ENCODE assay signal across 11 mouse cellular contexts in genomic region chr5:126201535-126201934, GRCm38 (mm10).
DNase-seq lines count a peak whose midpoint lies in the region; ATAC-seq and TF ChIP-seq lines count a peak whose summit lies in the region.
"Had no signal": no experiment of that assay in that cellular context is flagged by ENCODE, and none has a peak within 500 bp of the region (broad histone marks: within the 10 kb centered on the region; RNA-seq: fewer than 3 reads in every experiment).

No protein-coding gene starts in this region.

- TF ChIP-seq CTCF in ES-Bruce4 (IDR thresholded peaks at IDR 0.05; ENCODE audit: low read depth, low read length), result peak; percentile 44
- TF ChIP-seq CTCF in hindbrain, postnatal 0 days (IDR thresholded peaks at IDR 0.05; ENCODE audit: low read depth), result peak; percentile 65

- TF ChIP-seq POLR2A in ES-Bruce4 (IDR thresholded peaks at IDR 0.05; ENCODE audit: insufficient read depth, low read length), result no peak

- no peak for ATAC-seq in intestine, embryonic 14.5 days (replicated peaks; ENCODE audit: low FRiP score, low TSS enrichment, low read depth)
- ATAC-seq in intestine, embryonic 15.5 days, result no peak
- no peak for ATAC-seq in hindbrain, postnatal 0 days

- H3K9ac ChIP-seq in intestine, embryonic 14.5 days (ENCODE audit: low read length), result no peak overlapping the region
- H3K9ac ChIP-seq in intestine, embryonic 15.5 days, result no peak overlapping the region
- no peak overlapping the region for H3K9ac ChIP-seq in ES-Bruce4 (ENCODE audit: low read depth, poor library complexity, severe bottlenecking)
- no peak overlapping the region for H3K9ac ChIP-seq in hindbrain, postnatal 0 days (replicated peaks; ENCODE audit: low read length)
- H3K9ac ChIP-seq: limb, embryonic 13.5 days had no signal

- no peak for TF ChIP-seq EP300 in ES-Bruce4 (IDR thresholded peaks at IDR 0.05; ENCODE audit: insufficient read depth, low read depth, low read length)

- 17% methylated on average over 4 of the region's 4 CpGs for WGBS in intestine, embryonic 14.5 days
- WGBS in intestine, embryonic 15.5 days, result 28% methylated on average over 4 of the region's 4 CpGs
- WGBS in hindbrain, postnatal 0 days, result 32% methylated on average over 4 of the region's 4 CpGs

- peak; percentile 51 for DNase-seq in intestine, embryonic 14.5 days (ENCODE audit: low spot score)
- peak; percentile 66 for DNase-seq in R1 (ENCODE audit: low read depth, low spot score)
- peak; percentile 53 for DNase-seq in hindbrain, postnatal 0 days (ENCODE audit: low spot score)
- DNase-seq in lung, postnatal 10 days, result no peak
- DNase-seq in natural killer cell, adult 2 months (ENCODE audit: low spot score in 2 of 2), result no peak
- DNase-seq in layer of hippocampus, postnatal 36 days, result no peak
- DNase-seq: kidney, adult 8-10 months had no signal

- no peak overlapping the region for H3K4me2 ChIP-seq in intestine, embryonic 14.5 days (ENCODE audit: low read length)
- H3K4me2 ChIP-seq in intestine, embryonic 15.5 days (replicated peaks), result no peak overlapping the region
- no peak overlapping the region for H3K4me2 ChIP-seq in hindbrain, postnatal 0 days (ENCODE audit: low read depth, low read length)
- H3K4me2 ChIP-seq: limb, embryonic 13.5 days had no signal

- no peak overlapping the region for H3K4me3 ChIP-seq in intestine, embryonic 14.5 days (ENCODE audit: low read depth, low read length)
- H3K4me3 ChIP-seq in intestine, embryonic 15.5 days (replicated peaks), result no peak overlapping the region
- no peak overlapping the region for H3K4me3 ChIP-seq in ES-Bruce4 (ENCODE audit: low read depth, low read length)
- no peak overlapping the region for H3K4me3 ChIP-seq in hindbrain, postnatal 0 days (ENCODE audit: low read length)
- H3K4me3 ChIP-seq: limb, embryonic 13.5 days had no signal

- no peak overlapping the region for H3K27ac ChIP-seq in intestine, embryonic 14.5 days (ENCODE audit: low read depth)
- no peak overlapping the region for H3K27ac ChIP-seq in intestine, embryonic 15.5 days
- H3K27ac ChIP-seq in ES-Bruce4 (ENCODE audit: insufficient read depth, low read length), result no peak overlapping the region
- no peak overlapping the region for H3K27ac ChIP-seq in hindbrain, postnatal 0 days
- H3K27ac ChIP-seq: limb, embryonic 13.5 days had no signal

- H3K4me1 ChIP-seq in intestine, embryonic 14.5 days (replicated peaks; ENCODE audit: control insufficient read depth, insufficient read depth, low read length), result no peaks in the 10 kb centered on the region
- no peaks in the 10 kb centered on the region for H3K4me1 ChIP-seq in intestine, embryonic 15.5 days (replicated peaks)
- no peaks in the 10 kb centered on the region for H3K4me1 ChIP-seq in ES-Bruce4 (ENCODE audit: control insufficient read depth, insufficient read depth, low read length)
- no peaks in the 10 kb centered on the region for H3K4me1 ChIP-seq in hindbrain, postnatal 0 days (ENCODE audit: insufficient read depth, low read length)
- H3K4me1 ChIP-seq: limb, embryonic 13.5 days had no signal

- no peaks in the 10 kb centered on the region for H3K9me3 ChIP-seq in intestine, embryonic 14.5 days (ENCODE audit: control insufficient read depth, low read length)
- H3K9me3 ChIP-seq in intestine, embryonic 15.5 days, result no peaks in the 10 kb centered on the region
- H3K9me3 ChIP-seq in ES-Bruce4 (replicated peaks; ENCODE audit: control insufficient read depth, insufficient read depth, low read length, poor library complexity, severe bottlenecking), result no peaks in the 10 kb centered on the region
- H3K9me3 ChIP-seq in hindbrain, postnatal 0 days (ENCODE audit: low read length), result no peaks in the 10 kb centered on the region
- H3K9me3 ChIP-seq: limb, embryonic 13.5 days had no signal

- H3K36me3 ChIP-seq in intestine, embryonic 14.5 days (ENCODE audit: control insufficient read depth, insufficient read depth, low read length), result no peaks in the 10 kb centered on the region
- H3K36me3 ChIP-seq in intestine, embryonic 15.5 days, result no peaks in the 10 kb centered on the region
- no peaks in the 10 kb centered on the region for H3K36me3 ChIP-seq in ES-Bruce4 (ENCODE audit: control insufficient read depth, insufficient read depth, low read length, poor library complexity, severe bottlenecking)
- no peaks in the 10 kb centered on the region for H3K36me3 ChIP-seq in hindbrain, postnatal 0 days (ENCODE audit: insufficient read depth, low read length)
- H3K36me3 ChIP-seq: G1E; limb, embryonic 13.5 days had no signal

- no peaks in the 10 kb centered on the region for H3K27me3 ChIP-seq in intestine, embryonic 14.5 days (replicated peaks; ENCODE audit: control insufficient read depth, insufficient read depth, low read length)
- H3K27me3 ChIP-seq in intestine, embryonic 15.5 days (replicated peaks), result no peaks in the 10 kb centered on the region
- H3K27me3 ChIP-seq in ES-Bruce4 (ENCODE audit: control insufficient read depth, insufficient read depth, low read length, poor library complexity, severe bottlenecking), result no peaks in the 10 kb centered on the region
- H3K27me3 ChIP-seq in hindbrain, postnatal 0 days (ENCODE audit: insufficient read depth, low read length), result no peaks in the 10 kb centered on the region
- H3K27me3 ChIP-seq: limb, embryonic 13.5 days had no signal

Comparison
In these comparisons a context has a peak if more than half of its experiments do, and no peak if none do; other contexts are left out.
1. DNase-seq: peak in intestine, embryonic 14.5 days (single experiment), R1 (single experiment) and hindbrain, postnatal 0 days (single experiment); none in lung, postnatal 10 days (single experiment), natural killer cell, adult 2 months (0 of 2) and layer of hippocampus, postnatal 36 days (0 of 2).